Mouse (Mus musculus): ENCODE measurements around the gene Ankrd40. TPM values are rescaled to one million over a fixed set of nuclear protein-coding genes. Genes with fewer than 3 reads are reported as not detected.

The Ankrd40 gene
- 27.3 and 28.7 TPM in 2 replicates for polyA plus RNA-seq (2016; fragmentation: Nextera tagmentation; extraction: Ambion mirVana)

DNA sequence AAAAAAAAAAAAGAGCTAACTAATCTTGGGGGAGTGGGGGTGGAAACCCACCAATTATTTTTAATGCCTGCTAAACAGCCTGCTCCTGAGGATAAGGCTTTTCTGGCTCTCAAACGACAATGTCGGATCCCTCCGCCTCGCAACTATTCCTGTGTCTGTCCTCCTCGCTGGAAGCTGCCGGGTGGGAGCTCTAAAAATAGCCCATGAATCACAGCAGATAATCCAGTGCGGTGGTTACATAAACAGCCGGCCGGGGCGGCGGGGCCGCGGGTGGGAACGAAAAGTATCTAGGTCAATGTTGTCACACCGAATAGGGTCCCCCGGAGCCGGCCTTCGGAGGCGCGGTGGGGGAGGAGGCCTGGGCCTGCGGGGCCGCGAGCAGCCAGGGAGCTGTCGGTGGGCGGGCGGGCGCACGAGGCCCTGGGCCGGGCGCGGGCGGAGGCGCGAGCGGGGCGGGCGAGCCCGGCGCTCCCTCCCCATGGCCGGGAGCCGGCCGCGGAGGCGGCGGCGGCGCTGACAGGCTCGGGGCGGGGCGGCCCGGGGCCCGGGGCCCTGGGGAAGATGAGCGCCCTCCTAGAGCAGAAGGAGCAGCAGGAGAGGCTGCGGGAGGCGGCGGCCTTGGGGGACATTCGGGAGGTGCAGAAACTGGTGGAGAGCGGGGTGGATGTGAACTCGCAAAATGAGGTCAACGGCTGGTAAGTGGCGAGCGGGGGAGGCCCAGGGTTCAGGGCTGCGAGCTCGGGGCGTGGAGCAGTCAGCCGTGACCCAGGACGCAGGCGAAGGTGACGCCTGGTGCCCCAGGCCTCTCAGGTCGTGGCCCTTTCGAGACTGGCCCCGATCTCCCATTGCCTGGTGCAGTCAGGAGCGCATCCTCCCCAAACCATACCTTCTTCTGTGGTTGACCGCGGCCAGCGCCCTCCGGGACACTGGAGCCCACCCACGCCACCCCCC is at the start of gene Ankrd40:
TSS of gene Ankrd40 (plus strand) at position 309 of the 951 bp plus-strand sequence.
- 2% methylated on average over 64 of the region's 78 CpGs for WGBS
- H3K4me1 ChIP-seq, result peaks cover 26% of the 10 kb centered on the region
- ATAC-seq (ENCODE audit: low FRiP score), result peak; percentile 88

DNA sequence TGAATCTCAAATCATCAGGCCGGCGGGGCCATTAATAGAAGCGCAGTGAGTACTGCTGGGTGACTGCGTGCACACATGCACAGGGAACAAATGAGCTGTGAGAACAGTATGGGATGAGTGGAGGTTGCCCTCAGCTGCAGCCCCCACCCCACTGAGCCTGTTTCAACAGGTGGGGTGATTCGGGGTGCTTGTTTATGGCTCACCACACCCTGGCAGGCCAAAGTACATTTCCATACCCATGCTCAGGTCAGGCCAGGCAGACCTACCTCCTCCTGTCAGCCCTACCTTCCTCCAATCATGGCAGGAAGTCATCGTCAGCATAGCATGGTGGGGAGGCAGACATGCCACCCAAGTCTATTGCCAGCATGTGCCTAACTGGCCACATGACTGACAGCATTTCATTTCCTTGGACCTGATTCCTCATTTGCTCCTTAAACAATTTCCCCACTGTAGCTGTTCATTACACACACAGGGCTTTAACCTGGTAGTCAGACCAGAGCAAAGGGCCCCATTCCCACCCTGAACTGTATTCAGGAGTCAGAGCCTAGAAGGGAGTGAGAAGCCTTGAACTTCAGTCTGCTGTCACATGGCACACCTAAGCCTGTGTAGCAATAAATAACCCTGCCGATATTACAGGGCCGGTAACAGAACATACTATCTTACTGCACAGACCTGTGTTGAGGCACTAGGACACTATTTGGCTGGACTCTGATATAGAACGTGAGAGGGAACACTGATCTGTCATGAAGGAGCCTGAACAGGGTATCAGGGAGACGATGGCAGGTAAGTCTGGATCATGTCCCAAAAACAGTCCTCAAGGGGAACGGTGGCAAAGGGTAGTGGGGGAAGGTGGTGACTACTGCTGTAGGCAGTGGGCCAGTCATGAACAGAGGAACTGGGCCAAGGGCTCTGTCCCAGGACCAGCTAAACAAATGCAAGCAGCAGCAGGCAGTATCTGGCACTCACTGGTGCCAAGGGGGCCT is 46.3 kb upstream of the Ankrd40 start, which contains the start of gene Gm21885:
TSS of gene Gm21885 (plus strand) at position 675 of the 983 bp plus-strand sequence.
- Histone ChIP-seq H3K9ac (no peak within 1 kb of the TSS), H3K4me2 (replicated peaks) (no peak within 1 kb of the TSS), H3K36me3 (peaks cover 28% of the 10 kb centered on the region), H3K27ac (no peak within 1 kb of the TSS), H3K4me1 (peaks cover 12% of the 10 kb centered on the region; the same call in 1 of the 2 replicates), H3K27me3 (no peaks in the 10 kb centered on the region), H3K9me3 (replicated peaks) (no peaks in the 10 kb centered on the region), H3K4me3 (no peak within 1 kb of the TSS)
- 87% methylated on average over 11 of the region's 11 CpGs for WGBS
- ATAC-seq (ENCODE audit: low FRiP score), result no peak

More for the DNA sequence above, at the start of gene Ankrd40:
- Histone ChIP-seq H3K4me2 (replicated peaks) (peak within 1 kb of the TSS; percentile 71), H3K4me3 (peak within 1 kb of the TSS; percentile 62), H3K36me3 (no peaks in the 10 kb centered on the region), H3K27ac (peak within 1 kb of the TSS; percentile 98), H3K9me3 (replicated peaks) (no peaks in the 10 kb centered on the region), H3K9ac (peak within 1 kb of the TSS; percentile 85), H3K27me3 (no peaks in the 10 kb centered on the region)

DNA sequence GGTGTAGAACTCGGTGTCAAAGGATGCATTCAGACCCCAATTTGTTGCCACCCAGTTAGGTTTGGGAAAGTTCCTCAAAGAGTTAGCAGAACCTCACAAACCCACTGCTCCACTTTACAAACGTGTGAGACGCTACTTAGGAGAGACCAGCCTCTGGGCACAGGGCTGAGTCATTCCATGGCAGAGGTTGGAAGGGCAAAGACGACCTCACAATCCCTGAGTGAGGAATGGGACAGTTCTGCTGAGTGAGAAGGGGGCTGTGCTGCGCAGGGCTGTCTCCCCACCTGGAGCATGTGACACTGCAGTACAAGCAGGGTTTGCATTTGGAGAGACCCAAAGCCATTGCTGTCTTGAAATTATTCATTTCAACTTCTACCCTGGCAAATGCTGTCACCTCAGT is 45.5 kb upstream of the Ankrd40 start:
- no peak for ATAC-seq (ENCODE audit: low FRiP score)
- WGBS, result 62% methylated on average over 5 of the region's 5 CpGs
- Histone ChIP-seq H3K4me2 (replicated peaks) (no peak overlapping the region), H3K27me3 (no peaks in the 10 kb centered on the region), H3K36me3 (peaks cover 34% of the 10 kb centered on the region), H3K4me3 (no peak overlapping the region), H3K27ac (no peak overlapping the region), H3K9me3 (replicated peaks) (no peaks in the 10 kb centered on the region), H3K4me1 (peaks cover 8% of the 10 kb centered on the region; the same call in 1 of the 2 replicates), H3K9ac (no peak overlapping the region)

DNA sequence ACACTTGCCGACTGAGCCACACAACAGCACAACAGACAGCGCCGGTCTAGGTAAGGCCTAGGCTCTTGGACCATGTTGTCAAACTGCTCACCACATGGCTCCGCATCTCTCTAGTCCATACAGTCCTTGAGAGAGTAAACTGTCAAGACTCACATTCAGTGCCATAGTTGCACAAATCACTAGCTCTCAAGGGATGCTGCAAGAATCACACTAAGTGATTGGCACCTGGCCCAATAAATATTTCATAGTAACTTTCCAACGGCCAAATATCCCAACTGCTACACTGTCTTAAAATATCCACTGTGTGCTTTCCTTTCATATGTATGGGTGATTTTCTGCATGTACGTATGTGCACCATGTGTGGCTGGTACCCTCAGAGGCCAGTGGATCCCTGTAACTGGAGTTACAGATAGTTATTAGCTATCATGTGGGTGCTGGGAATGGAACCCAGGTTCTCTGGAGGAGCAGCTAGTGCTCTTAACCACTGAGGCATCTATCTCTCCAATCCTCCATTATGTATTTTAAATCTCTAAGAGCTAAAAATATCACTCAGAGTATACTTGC is 44.2 kb upstream of the Ankrd40 start:
- H3K27me3 ChIP-seq, result no peaks in the 10 kb centered on the region
- H3K4me3 ChIP-seq, result no peak overlapping the region
- H3K27ac ChIP-seq, result no peak overlapping the region
- H3K9me3 ChIP-seq (replicated peaks), result no peaks in the 10 kb centered on the region
- WGBS, result 92% methylated on average over 6 of the region's 6 CpGs
- no peak overlapping the region for H3K9ac ChIP-seq
- ATAC-seq (ENCODE audit: low FRiP score), result no peak
- H3K4me1 ChIP-seq, result 0 out of 2 replicates have a peak, but pooled peaks cover 7% of the 10 kb centered on the region
- H3K4me2 ChIP-seq (replicated peaks), result no peak overlapping the region
- H3K36me3 ChIP-seq, result peaks cover 46% of the 10 kb centered on the region

DNA sequence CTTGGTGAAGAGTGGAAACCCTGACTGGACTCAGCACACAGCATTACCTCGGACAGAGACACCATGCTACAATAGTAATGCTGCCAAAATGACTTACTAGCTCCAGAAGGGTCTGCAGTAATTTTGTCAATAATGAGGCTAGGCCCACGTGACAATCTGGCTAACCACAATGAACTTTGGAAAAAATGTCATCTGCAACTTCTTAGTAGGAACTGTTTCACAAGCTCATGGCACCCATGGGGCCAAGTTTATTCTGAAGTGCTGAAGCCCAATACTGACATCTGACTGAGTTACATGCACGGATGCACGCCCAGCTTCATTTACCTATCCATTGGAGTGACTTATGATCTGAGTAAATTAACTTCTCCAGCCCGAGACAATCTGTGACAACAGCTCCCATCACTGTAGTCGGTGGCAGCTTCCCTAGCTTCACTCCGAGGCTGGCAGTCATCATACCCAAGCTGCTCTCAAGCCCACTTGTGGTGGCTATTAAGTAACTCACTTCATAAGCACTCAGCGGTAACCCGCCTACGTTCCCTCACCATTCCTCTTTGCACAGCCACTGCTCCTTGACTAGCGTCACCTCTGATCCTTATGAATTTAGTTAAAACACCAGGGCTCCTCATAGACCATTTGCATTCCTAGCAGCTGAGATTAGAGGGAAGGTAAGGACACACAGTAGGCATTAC is 41.8 kb upstream of the Ankrd40 start:
- 94% methylated on average over 11 of the region's 11 CpGs for WGBS
- H3K4me2 ChIP-seq (replicated peaks), result no peak overlapping the region
- 0 out of 2 replicates have a peak, but pooled peaks cover 3% of the 10 kb centered on the region for H3K4me1 ChIP-seq
- H3K27me3 ChIP-seq, result no peaks in the 10 kb centered on the region
- no peak overlapping the region for H3K9ac ChIP-seq
- H3K27ac ChIP-seq, result no peak overlapping the region
- no peak overlapping the region for H3K4me3 ChIP-seq
- H3K9me3 ChIP-seq (replicated peaks), result no peaks in the 10 kb centered on the region
- peaks cover 69% of the 10 kb centered on the region for H3K36me3 ChIP-seq
- ATAC-seq (ENCODE audit: low FRiP score), result no peak

DNA sequence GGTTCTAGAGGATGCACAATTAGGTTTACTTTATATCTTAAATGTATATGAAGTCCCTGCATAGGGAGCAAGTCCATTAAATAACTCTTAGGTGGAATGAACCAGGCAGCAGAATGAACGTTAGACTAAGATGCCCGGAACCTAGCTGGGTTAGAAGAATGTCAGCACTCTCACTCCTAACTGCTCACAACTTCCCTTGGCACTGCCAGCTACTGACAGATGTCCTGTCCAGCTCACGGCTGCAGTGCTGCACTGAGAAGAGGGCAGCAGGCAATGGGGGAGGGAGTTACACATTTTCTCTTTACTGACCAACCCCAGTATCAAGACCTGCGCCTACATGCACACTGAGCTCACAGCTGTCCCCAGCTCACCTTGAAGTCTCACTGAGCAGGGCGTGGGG is 40.7 kb upstream of the Ankrd40 start:
- Histone ChIP-seq H3K36me3 (peaks cover 74% of the 10 kb centered on the region), H3K4me3 (no peak overlapping the region), H3K9ac (no peak overlapping the region), H3K27ac (no peak overlapping the region), H3K4me1 (no peaks in the 10 kb centered on the region), H3K9me3 (replicated peaks) (no peaks in the 10 kb centered on the region), H3K4me2 (replicated peaks) (no peak overlapping the region), H3K27me3 (no peaks in the 10 kb centered on the region)
- no peak for ATAC-seq (ENCODE audit: low FRiP score)
- 95% methylated on average over 5 of the region's 5 CpGs for WGBS

DNA sequence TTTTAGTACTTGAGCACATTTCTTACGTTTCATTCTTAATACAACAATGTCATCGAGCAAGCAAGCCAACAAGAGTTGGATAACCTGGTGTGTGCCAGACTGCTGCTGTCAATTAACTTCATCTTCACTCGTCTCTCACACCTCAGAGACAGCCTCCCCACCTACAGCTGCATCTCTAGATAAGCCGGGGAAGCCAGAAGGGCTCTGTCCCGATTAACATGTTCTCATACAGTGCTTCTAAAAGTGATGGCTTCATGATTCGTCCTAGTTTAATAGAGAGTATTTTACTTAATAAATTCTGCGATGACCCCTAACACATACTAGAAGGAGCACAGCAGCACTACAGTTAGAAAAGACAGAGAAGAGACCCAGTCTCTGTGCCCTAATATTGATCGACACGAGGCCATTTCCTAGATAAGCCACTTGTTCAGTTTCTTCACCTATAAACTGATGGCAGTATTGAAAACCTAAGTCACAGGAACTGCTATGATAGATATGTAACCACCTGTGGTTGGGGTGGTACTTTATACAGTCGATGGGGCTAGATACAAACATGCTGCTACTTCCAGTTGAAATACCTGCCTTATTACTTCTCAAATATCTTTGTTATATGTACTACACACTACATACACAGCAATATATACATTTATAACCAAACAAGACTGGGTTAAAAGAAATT is 37.6 kb upstream of the Ankrd40 start:
- no peak overlapping the region for H3K4me2 ChIP-seq (replicated peaks)
- WGBS, result 90% methylated on average over 10 of the region's 10 CpGs
- H3K27ac ChIP-seq, result no peak overlapping the region
- peaks cover 80% of the 10 kb centered on the region for H3K36me3 ChIP-seq
- no peaks in the 10 kb centered on the region for H3K27me3 ChIP-seq
- no peak overlapping the region for H3K4me3 ChIP-seq
- no peaks in the 10 kb centered on the region for H3K9me3 ChIP-seq (replicated peaks)
- H3K9ac ChIP-seq, result no peak overlapping the region
- ATAC-seq (ENCODE audit: low FRiP score), result no peak
- H3K4me1 ChIP-seq, result no peaks in the 10 kb centered on the region

DNA sequence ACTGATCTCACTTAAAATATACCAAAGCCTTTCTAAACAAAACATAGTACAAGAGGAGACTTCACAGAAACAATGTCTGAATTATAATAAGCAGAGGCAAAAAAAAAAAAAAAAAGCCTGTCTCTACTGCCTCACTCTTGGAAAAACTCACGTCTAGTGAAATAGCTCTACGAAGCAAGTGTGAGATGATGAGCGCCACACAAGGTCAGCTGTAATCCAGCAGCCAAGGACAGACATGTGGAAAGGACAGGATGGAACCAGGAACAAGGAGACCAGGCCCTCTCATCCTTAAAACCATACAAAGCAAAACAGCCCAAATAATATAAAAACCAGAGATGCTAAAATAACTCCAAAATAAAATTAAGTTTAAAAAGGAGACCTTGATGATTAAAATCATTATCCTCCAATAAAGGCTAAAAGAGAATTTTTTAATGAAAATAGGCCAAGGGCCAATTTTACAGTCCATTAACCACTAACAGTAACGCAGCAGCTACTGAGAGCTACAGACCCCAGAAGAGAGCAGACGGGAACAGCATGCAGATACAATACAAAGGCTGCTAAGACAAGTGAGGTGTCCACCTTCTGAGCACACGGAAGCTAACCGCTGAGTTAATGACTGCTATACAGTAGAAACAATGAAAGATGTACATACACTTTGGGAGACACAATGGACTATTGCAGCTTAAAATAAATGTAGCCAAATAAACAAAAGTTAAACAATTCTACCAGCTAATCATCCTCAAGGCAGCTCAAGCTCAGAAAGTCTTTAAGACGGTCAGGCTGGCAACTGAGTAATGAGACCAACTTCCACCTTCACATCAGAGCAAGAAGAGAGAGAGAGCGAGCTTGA is 32.6 kb upstream of the Ankrd40 start:
- Histone ChIP-seq H3K36me3 (peaks cover 85% of the 10 kb centered on the region), H3K27ac (peak overlapping the region; percentile 41; the same call in 1 of the 2 replicates)

DNA sequence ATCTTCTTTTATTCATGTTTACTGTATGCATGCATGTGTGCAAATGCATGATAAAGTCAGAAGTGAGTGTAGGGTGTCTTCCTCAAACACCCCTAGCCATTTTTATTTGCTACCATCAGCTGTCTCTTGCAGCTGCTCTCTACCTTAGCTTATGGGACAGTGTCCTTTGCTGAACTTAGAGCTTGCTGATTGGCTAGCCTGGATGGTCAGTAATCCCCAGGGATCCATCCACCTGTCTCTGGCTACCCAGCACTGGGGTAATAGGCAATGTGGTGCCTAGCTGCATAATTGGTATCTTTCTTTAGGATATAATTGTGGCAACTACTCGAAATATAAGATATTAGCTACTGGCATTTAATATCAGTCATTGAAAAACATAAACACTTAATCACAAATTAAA is 15.1 kb upstream of the Ankrd40 start:
- H3K27ac ChIP-seq, result no peak overlapping the region
- ATAC-seq (ENCODE audit: low FRiP score), result no peak
- H3K36me3 ChIP-seq, result peaks cover 6% of the 10 kb centered on the region; the same call in 1 of the 2 replicates
- no peak overlapping the region for H3K4me3 ChIP-seq
- H3K4me1 ChIP-seq, result peaks cover 31% of the 10 kb centered on the region
- no peak overlapping the region for H3K9ac ChIP-seq
- no peaks in the 10 kb centered on the region for H3K27me3 ChIP-seq
- H3K4me2 ChIP-seq (replicated peaks), result no peak overlapping the region
- no peaks in the 10 kb centered on the region for H3K9me3 ChIP-seq (replicated peaks)
- 77% methylated on average over 1 of the region's 1 CpGs for WGBS

More for the DNA sequence above, 32.6 kb upstream of the Ankrd40 start:
- Histone ChIP-seq H3K4me2 (replicated peaks) (no peak overlapping the region), H3K4me3 (no peak overlapping the region), H3K27me3 (no peaks in the 10 kb centered on the region), H3K9ac (no peak overlapping the region), H3K9me3 (replicated peaks) (no peaks in the 10 kb centered on the region), H3K4me1 (no peaks in the 10 kb centered on the region)
- WGBS, result 64% methylated on average over 9 of the region's 9 CpGs
- no peak for ATAC-seq (ENCODE audit: low FRiP score)

DNA sequence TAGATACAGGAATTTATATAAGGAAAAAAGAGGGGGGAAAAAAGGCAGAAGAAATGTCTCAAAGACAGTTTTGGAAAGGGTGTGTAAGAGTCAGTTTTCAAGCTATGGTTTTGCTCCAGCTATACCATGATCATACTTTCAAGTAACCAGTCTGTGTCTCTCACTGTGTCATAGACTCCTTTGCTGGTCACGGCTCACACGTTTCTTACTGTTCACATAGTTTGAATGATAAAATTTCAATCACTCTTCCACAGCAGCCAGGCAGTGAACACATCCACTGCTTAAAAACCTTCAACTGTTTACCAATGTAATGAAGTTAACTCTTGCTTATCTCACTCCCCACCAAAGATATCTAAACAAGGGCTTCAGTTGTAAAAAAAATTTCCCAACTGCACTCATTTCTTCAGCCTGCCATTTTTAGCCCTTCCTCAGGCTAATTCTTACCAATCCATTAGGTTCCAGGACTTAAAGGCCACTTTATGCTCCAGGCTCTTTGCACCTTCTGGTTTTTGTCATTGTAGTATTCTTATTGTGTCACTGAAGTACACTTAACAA is 13.6 kb upstream of the Ankrd40 start:
- no peaks in the 10 kb centered on the region for H3K27me3 ChIP-seq
- no peak overlapping the region for H3K27ac ChIP-seq
- H3K9me3 ChIP-seq (replicated peaks), result no peaks in the 10 kb centered on the region
- peaks cover 33% of the 10 kb centered on the region for H3K4me1 ChIP-seq
- 84% methylated on average over 2 of the region's 2 CpGs for WGBS
- no peak overlapping the region for H3K9ac ChIP-seq
- ATAC-seq (ENCODE audit: low FRiP score), result no peak
- H3K36me3 ChIP-seq, result no peaks in the 10 kb centered on the region
- H3K4me3 ChIP-seq, result no peak overlapping the region
- H3K4me2 ChIP-seq (replicated peaks), result no peak overlapping the region
